Mouse (Mus musculus): ENCODE results near the gene Tpo. TPM values are rescaled to one million over a fixed set of nuclear protein-coding genes. Genes with fewer than 3 reads are reported as not detected.

The Tpo gene
- polyA plus RNA-seq (2012; rRNA removed; ENCODE audit: low replicate concordance) = 0.23 TPM in 1 of 2 replicates, not detected in the other

DNA sequence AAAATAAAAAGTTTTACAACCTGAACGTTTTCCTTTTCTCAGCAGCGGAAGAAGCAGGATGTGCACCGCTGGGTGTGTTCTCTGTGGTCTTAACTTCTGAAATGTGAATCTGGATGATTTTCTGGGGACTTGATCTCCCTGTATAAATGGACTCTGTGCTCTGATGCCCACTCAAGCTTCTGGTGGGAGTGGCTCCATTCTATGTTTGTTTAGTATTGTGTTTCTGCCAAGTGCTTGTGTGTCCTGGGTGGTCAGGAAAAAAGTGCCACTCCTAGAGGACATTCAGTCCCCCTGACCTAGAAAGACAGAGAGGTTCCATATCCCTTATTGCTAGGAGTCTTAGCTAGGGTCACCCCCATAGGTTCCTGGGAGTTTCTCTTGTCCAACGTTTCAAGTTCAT lies at the start of gene Tpo:
Tpo (minus strand) TSS at position 101 of the 400 bp plus-strand sequence.

Other genes starting within 250 kb of the Tpo start
- gene Pxdn, start 195.0 kb downstream of the Tpo start, polyA plus RNA-seq (2012; rRNA removed; ENCODE audit: low replicate concordance) = 206 and 247 TPM in 2 replicates
- 2.4 and 13.2 TPM in 2 replicates for gene Sntg2, start 240.8 kb upstream of the Tpo start, polyA plus RNA-seq (2012; rRNA removed; ENCODE audit: low replicate concordance)

Measured in subcutaneous adipose tissue, adult 2 months (tissue).